Mouse (Mus musculus) forebrain, embryonic 16.5 days (tissue): Measurements from ENCODE around the gene Opn3. TPM values are rescaled to one million over a fixed set of nuclear protein-coding genes. Genes with fewer than 3 reads are reported as not detected.

ENCODE experiments used
- ATAC-seq: fragments of 200-750 bp; cut with Nextera tagmentation; 2 replicates; pipeline ENCODE4 v1.8.0; 2017; ENCODE audit warnings: mild to moderate bottlenecking, moderate library complexity
- H3K27ac ChIP-seq: fragments of 300-500 bp; sonication (generic); 2 replicates; pipeline ENCODE4 v1.5.1; 2014; ENCODE audit warnings: low read length, control low read depth
- H3K27me3 ChIP-seq: fragments of 300-500 bp; sonication (generic); replicated peaks from 2 replicates; pipeline ENCODE4 v1.6.1; 2014; ENCODE audit warnings: low read length; ENCODE audit not compliant: control insufficient read depth, insufficient read depth
- H3K36me3 ChIP-seq: fragments of 300-500 bp; sonication (generic); 2 replicates; pipeline ENCODE4 v1.6.1; 2014; ENCODE audit not compliant: control insufficient read depth, insufficient read depth
- H3K4me1 ChIP-seq: fragments of 300-500 bp; sonication (generic); replicated peaks from 2 replicates; pipeline ENCODE4 v1.6.1; 2014; ENCODE audit warnings: low read length; ENCODE audit not compliant: control insufficient read depth, insufficient read depth
- H3K4me2 ChIP-seq: fragments of 300-500 bp; sonication (generic); 2 replicates; pipeline ENCODE4 v1.6.1; 2014; ENCODE audit warnings: mild to moderate bottlenecking, low read length, control low read depth
- H3K4me3 ChIP-seq: fragments of 300-500 bp; sonication (generic); replicated peaks from 2 replicates; pipeline ENCODE4 v1.5.1; 2014; ENCODE audit warnings: mild to moderate bottlenecking, low read length, control low read depth
- H3K9ac ChIP-seq: fragments of 300-500 bp; sonication (generic); replicated peaks from 2 replicates; pipeline ENCODE4 v1.6.1; 2014; ENCODE audit warnings: low read depth, low read length, control low read depth
- H3K9me3 ChIP-seq: fragments of 300-500 bp; sonication (generic); 2 replicates; pipeline ENCODE4 v1.6.1; 2016; ENCODE audit warnings: low read length; ENCODE audit not compliant: control insufficient read depth
- WGBS: fragments of 180-500 bp; shearing (Covaris S2); extraction: QIAGEN DNeasy Blood & Tissue Kit; methylation state at CpG from one replicate; pipeline ENCODE4 v1.1.7; 2014; 5-methylcytosine and 5-hydroxymethylcytosine counted together
- polyA plus RNA-seq: library from polyadenylated mRNA; unstranded; fragments of >200 nt; fragmentation: Nextera tagmentation; extraction: Ambion mirVana; gene quantifications from 2 replicates; pipeline ENCODE4 v1.2.1, GENCODE M21; 2015

Opn3 gene
- polyA plus RNA-seq, result 3.0 and 4.8 TPM in 2 replicates

DNA sequence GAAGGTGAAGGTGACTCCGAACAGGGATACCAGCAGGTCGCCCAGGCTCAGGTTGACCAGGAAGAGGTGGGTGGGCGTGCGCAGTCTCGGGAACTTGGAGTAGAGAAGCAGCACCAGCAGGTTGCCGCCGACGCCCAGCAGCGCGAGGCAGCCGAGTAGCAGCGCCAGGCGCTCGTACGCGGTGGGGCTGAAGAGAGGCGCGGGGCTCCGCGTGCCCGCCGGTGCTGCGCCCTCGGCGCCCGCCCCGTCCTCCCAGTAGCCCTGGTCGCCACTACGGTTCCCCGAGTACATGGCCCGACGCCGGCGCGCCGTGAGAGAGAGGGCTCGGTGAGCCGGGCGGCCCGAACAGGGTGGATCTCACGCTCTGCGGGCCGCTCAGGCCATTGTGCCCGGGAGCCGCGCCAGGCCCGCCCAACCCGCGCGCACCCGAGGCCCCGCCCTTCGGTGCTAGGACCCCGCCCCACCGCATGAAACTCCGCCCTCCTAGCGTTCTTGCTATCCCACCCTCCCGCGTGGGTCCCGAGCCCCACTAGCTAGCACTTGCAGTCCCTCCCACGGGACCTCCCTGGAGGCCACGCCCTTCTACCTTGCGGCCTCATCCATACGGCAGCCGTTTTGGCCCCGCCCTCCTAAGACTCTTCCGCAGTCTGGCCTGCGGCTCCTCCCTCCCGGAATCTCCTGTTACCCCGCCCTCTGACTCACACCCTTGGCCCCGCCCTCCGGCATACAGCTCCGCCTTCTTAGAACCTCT, at the start of gene Opn3, which contains the start of gene Chml:
Gene Opn3 (minus strand): TSS at position 531 of the 751 bp plus-strand sequence.
Gene Chml (minus strand): TSS at position 656 of the 751 bp plus-strand sequence.
- Histone ChIP-seq H3K27me3 (no peaks in the 10 kb centered on the region), H3K4me1 (peaks cover 14% of the 10 kb centered on the region), H3K4me2 (peak within 1 kb of the TSS; percentile 82), H3K9me3 (no peaks in the 10 kb centered on the region), H3K9ac (peak within 1 kb of the TSS; percentile 73), H3K36me3 (0 out of 2 replicates have a peak, but pooled peaks cover 3% of the 10 kb centered on the region), H3K4me3 (peak within 1 kb of the TSS; percentile 88), H3K27ac (peak within 1 kb of the TSS; percentile 86)
- ATAC-seq, result peak; percentile 96
- WGBS, result under 1% methylated on average over 72 of the region's 73 CpGs

- Histone ChIP-seq H3K9ac (no peak overlapping the region), H3K4me1 (no peaks in the 10 kb centered on the region), H3K36me3 (no peaks in the 10 kb centered on the region), H3K4me2 (no peak overlapping the region), H3K27ac (no peak overlapping the region), H3K4me3 (no peak overlapping the region), H3K27me3 (no peaks in the 10 kb centered on the region), H3K9me3 (no peaks in the 10 kb centered on the region)
- no peak for ATAC-seq
- WGBS, result 46% methylated on average over 7 of the region's 7 CpGs
Measured at GRCm38 (mm10) chr1:175725771-175726170, 33.2 kb upstream of the Opn3 start.

- no peak overlapping the region for H3K27ac ChIP-seq
- 92% methylated on average over 9 of the region's 9 CpGs for WGBS
Measured at GRCm38 (mm10) chr1:175716832-175717231, 24.3 kb upstream of the Opn3 start.

DNA sequence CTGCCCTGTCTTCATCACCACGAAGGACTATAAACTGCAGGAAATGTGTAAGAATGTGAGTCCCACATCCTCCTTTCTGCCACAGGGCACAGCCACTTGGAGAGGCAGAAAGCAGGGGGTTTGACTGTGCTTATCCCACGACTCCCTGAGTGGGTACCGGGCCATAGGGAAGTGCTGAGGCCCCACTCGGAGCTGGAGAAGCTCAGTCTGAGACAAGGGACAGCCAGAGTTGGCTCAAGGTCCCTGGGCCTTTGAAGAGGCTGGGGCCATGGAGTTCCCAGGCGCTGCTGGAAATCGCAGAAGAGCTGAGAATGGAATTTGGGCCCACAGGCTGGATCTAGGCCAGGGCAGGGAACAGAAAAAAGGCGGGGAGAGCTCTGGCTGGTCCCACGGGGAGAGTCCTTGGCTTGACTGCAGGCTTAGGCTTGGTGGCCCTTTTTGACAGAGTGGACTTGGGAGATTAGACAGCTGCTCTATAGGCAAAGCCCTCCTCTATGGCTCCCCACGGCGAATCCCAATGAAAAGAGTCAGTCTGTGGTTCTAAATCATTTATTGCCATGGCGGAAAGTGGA, 19.8 kb upstream of the Opn3 start:
- ATAC-seq, result no peak

More at GRCm38 (mm10) chr1:175716832-175717231, 24.3 kb upstream of the Opn3 start:
- Histone ChIP-seq H3K36me3 (no peaks in the 10 kb centered on the region), H3K4me3 (no peak overlapping the region), H3K9ac (no peak overlapping the region), H3K9me3 (no peaks in the 10 kb centered on the region), H3K4me1 (no peaks in the 10 kb centered on the region), H3K27me3 (no peaks in the 10 kb centered on the region), H3K4me2 (no peak overlapping the region)
- ATAC-seq, result no peak

GRCm38 (mm10) chr1:175708013-175708412, 15.4 kb upstream of the Opn3 start:
- no peak for ATAC-seq
- H3K4me2 ChIP-seq, result no peak overlapping the region

More for the DNA sequence above, 19.8 kb upstream of the Opn3 start:
- Histone ChIP-seq H3K27ac (no peak overlapping the region), H3K36me3 (no peaks in the 10 kb centered on the region), H3K4me2 (no peak overlapping the region), H3K9ac (no peak overlapping the region), H3K9me3 (no peaks in the 10 kb centered on the region), H3K4me1 (no peaks in the 10 kb centered on the region), H3K4me3 (no peak overlapping the region), H3K27me3 (no peaks in the 10 kb centered on the region)
- WGBS, result 74% methylated on average over 11 of the region's 11 CpGs

DNA sequence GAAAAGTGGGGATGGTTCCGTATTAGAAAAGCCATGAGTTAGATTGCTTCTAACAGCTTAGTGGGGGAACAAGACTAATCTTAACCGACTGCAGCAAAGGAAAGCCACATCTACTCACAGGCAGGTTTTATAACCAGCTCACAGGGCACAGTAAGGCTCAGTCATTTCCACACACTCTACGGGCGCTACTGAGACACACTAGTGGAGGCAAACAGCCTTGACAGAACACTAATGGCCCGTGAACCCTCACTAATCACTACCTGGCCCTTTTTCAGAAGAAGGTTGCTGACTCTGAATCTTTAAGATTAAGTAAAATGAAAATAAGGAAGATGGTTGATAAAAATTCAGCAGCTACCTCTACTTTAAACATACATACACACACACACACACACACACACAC, 15.0 kb upstream of the Opn3 start:
- Histone ChIP-seq H3K9me3 (no peaks in the 10 kb centered on the region), H3K9ac (no peak overlapping the region), H3K27me3 (no peaks in the 10 kb centered on the region), H3K4me2 (no peak overlapping the region), H3K36me3 (no peaks in the 10 kb centered on the region), H3K4me3 (no peak overlapping the region), H3K27ac (no peak overlapping the region), H3K4me1 (no peaks in the 10 kb centered on the region)
- WGBS, result 77% methylated on average over 5 of the region's 5 CpGs
- ATAC-seq, result no peak

More at GRCm38 (mm10) chr1:175708013-175708412, 15.4 kb upstream of the Opn3 start:
- H3K4me1 ChIP-seq, result no peaks in the 10 kb centered on the region
- H3K9ac ChIP-seq, result no peak overlapping the region
- H3K4me3 ChIP-seq, result no peak overlapping the region
- no peaks in the 10 kb centered on the region for H3K9me3 ChIP-seq
- no peaks in the 10 kb centered on the region for H3K27me3 ChIP-seq
- H3K27ac ChIP-seq, result no peak overlapping the region
- no peaks in the 10 kb centered on the region for H3K36me3 ChIP-seq

DNA sequence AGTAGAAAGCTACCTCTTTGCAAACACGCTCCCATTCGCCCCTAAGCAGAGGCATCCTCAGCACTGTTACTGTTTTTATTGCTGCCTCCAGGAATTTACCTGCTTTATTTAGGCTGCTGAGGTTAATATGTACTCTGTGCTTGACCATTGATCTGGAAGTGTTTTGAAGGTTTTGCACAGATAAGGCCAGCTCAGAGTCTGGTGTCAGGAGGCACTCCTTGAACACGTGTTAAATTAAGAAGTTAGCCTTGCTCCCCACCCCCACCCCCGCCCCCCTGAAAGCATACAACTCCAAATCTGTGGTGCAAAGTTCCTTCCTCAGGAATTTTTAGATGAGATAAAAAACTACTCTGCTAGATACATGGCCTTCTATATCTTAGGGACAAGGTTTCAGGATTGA, 8.6 kb upstream of the Opn3 start:
- H3K4me1 ChIP-seq, result no peaks in the 10 kb centered on the region
- 75% methylated on average over 4 of the region's 4 CpGs for WGBS
- no peak overlapping the region for H3K27ac ChIP-seq
- no peak for ATAC-seq
- no peaks in the 10 kb centered on the region for H3K9me3 ChIP-seq
- no peak overlapping the region for H3K4me3 ChIP-seq
- H3K4me2 ChIP-seq, result no peak overlapping the region
- no peak overlapping the region for H3K9ac ChIP-seq
- H3K27me3 ChIP-seq, result no peaks in the 10 kb centered on the region
- H3K36me3 ChIP-seq, result no peaks in the 10 kb centered on the region

DNA sequence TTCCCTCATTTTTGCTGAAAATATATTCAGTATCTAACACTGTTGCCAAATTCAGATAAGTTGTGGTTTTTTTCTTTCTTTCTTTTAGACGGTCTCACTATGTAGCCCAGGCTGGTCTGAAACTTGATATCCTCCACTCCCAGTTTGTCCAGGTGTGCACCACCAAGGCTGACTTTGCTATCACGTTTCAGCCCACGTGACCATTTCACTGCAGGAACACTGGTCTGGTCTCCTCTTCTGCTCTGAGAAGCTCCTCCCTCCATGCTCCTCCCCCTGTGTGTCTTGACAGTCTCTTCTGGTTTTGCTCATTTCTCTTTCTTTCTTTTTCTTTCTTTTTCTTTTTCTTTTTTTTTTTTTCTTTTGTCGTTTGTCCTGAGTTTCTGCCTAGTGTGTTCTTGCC, 7.2 kb upstream of the Opn3 start:
- no peaks in the 10 kb centered on the region for H3K9me3 ChIP-seq
- H3K36me3 ChIP-seq, result no peaks in the 10 kb centered on the region
- no peaks in the 10 kb centered on the region for H3K4me1 ChIP-seq
- H3K27me3 ChIP-seq, result no peaks in the 10 kb centered on the region
- WGBS, result 43% methylated on average over 4 of the region's 4 CpGs
- ATAC-seq, result no peak
- no peak overlapping the region for H3K27ac ChIP-seq
- H3K4me2 ChIP-seq, result no peak overlapping the region
- no peak overlapping the region for H3K9ac ChIP-seq
- H3K4me3 ChIP-seq, result no peak overlapping the region

GRCm38 (mm10) chr1:175699375-175699774, 6.8 kb upstream of the Opn3 start:
- WGBS, result 70% methylated on average over 3 of the region's 3 CpGs
- no peak overlapping the region for H3K4me2 ChIP-seq
- no peaks in the 10 kb centered on the region for H3K27me3 ChIP-seq
- no peaks in the 10 kb centered on the region for H3K36me3 ChIP-seq
- no peak for ATAC-seq
- no peaks in the 10 kb centered on the region for H3K4me1 ChIP-seq
- no peak overlapping the region for H3K27ac ChIP-seq
- H3K4me3 ChIP-seq, result no peak overlapping the region
- H3K9ac ChIP-seq, result no peak overlapping the region
- no peaks in the 10 kb centered on the region for H3K9me3 ChIP-seq
